Mouse (Mus musculus): ENCODE measurements at regions not wholly inside any gene's neighbourhood (a gene's known extent, or its start where the extent isn't known, plus 50 kb on each side); places are given as distances from the start of the nearest gene placed in this dataset.

DNA sequence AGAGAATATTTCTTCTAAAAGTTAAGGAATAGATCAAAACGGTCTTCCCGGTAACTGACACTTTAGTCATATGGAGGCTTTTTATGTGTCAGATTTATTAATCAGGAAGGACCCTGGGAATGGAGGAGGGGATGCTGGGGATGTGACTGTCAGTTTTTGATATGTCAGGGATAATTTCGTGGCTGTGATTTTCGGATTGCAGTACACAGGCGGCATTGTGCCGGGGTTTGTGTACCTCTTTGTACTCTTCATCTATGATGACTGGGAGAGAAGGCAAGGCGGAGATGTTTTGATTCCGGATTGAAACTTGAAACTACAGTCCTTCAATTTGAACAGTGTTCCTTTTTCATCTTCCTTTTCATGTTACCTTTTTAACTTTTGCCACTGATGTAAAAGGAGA lies 344.2 kb downstream of the Mdfic start:
- DNase-seq (ENCODE audit: low spot score) = no peak

DNA sequence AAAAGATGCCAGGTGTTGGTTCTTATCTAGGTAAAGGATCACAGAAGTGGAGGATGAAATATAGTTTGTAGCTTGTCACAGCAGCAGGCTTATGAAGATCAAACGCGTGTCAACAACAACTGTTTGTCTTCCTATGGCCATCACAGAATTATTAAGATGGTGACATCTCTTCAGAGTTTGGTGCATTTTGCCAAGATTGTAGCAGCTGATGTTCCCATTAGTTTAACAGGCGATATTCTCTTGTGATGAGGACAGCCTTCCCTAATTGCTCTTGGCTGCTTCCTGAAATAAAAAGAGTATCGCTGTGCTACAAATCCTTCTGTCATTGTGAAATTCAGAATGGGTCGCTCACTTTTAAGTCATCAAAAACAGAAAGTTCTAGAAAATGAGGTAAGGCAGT lies 344.7 kb downstream of the Mdfic start:
- DNase-seq (ENCODE audit: low spot score) = no peak

DNA sequence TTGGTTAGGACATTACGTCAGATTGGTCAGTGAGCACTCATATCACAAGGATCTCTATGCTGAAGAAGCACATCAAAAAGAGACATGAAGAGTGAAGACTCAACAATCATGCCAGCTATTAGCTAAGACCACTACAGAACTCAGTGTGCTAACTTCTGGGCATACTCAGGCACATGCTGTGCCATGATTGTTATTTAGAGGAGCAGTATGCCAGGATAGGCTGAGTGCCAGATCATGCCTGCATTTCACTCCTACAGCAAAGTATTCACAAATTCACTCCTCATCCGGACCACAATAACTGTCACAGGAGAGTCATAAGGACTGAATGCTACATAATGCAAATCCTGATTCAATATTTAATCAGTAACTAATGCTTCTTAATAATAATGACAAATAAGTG lies 355.8 kb downstream of the Mdfic start:
- no peak for DNase-seq (ENCODE audit: low spot score)

DNA sequence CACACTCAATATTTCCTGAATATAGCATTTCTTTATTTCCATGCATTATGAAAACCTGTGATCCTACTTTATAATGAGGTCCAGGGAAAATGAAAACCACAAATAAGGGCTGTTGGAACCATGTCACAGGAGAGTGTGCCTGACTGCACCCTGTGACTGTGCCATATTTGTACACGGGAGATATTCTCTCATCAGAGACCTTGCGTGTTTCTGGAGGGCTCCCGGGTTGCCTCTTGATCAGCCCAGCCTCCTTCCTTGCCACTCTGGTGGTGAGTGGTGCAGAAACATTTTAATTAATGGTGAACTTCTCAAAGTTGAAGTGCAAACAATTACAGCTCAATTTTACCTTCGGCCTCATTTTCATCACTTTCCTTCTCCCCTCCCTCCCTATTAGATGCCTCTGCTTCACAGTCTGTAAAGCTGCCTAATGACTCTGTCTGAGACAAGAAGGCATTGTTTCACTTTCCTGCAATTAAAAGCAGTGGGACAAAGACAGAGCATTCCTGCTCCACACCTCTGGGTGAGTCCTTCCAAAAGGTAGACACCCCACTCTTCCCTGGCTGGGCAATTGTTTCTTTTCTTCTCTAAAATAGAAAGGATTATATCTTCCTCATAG lies 356.8 kb downstream of the Mdfic start:
- DNase-seq (ENCODE audit: low spot score) = no peak

DNA sequence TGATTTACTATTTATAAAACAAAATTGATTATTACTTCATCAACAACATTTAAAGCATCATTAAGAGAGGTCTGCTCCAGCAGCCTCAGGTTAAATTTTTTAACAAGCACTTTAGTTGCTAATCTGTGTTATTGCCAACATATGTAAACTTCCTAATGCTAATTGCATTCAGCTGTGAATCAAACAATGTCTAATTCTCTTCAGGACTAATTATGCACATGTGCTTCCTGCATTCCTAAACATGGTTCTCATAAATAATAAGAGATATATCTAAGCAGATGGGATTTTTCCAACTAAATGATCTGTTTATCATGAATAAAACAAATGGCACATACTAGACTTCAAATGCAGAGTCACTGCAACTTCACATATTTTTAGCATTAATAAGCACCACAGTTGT lies 357.5 kb downstream of the Mdfic start:
- DNase-seq (ENCODE audit: low spot score) = no peak

DNA sequence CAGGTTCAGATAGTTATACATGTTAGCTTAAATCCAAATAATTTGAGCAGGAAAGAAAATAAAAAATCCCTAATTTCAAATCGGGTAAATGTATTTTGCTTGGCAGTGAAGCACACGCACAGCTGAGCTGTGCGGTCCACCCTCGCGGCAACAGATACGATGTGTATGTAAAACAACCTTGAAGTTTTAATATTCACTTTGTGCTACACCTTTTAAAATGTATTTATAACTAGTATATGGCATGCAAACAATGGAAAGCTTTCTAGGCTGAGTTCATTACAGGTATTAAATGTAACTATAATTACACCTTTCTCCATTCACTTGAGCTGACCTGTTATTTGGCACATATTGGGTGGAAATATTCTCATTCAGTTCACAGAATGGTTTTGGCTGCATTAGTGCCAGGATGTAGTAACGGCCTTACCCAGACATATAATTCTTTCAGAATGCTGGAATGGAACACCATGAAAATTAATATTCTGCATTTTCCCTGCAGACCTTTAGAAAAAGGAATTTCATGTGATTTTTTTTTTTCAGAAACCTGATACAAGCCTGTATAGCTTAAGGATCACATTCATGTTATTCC lies 366.6 kb downstream of the Mdfic start:
- no peak for DNase-seq (ENCODE audit: low spot score)

DNA sequence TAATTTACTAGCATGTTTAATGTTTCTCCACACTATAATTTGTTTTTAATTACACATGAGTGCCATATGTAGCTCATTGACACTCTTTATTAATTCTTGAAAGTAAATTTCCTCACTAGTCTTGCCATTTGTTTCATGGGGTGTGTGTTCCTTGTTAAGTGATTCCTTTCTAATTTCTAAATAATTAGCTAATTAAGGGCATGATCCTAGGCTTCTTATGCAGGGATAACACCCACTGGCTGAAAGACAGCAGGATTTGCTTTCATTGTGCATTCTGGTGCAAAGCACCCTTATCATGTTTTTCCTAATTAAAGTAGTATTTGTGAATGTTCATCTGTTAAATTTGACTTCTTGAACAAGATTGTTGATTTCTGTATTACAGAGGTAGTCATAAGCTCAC lies 378.3 kb downstream of the Mdfic start:
- no peak for DNase-seq (ENCODE audit: low spot score)

DNA sequence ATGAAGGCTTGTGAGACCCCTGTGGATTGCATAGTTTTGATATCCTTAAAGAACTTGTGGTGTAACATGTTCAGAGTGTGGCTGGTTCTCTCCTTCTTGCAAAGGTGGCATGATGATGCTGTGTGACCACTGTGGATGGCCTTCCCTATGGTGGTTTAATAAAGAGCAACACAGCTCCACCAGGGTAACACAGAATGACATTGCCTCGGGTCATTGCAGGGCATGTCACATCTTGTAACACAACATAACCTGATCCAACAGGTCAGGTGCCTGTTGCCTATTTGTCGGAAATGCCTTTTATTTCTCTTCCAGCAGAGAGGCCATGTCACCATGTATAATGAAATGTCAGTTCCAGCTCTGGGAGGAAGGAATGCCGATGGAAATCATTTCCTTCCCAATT lies 420.5 kb downstream of the Mdfic start:
- no peak for DNase-seq (ENCODE audit: low spot score)

DNA sequence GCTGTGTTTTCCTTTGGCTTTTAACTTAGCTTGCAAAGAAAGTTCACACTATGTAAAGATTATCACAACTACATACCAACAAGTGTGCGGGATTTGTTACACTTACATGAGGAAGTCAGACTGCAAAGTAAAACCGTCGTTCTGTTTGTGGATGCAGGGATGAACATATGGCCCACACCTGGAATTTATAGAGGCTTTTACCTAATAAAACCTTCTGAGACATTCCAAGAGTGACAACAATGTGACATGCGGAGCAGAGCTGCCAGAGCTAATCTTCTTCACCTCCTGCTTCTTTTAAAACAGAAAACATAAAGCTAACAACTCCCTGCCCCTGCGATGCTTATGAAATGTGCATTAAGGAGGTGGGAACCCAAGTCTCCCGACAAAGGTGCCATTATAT lies 424.1 kb downstream of the Mdfic start:
- DNase-seq (ENCODE audit: low spot score) = no peak

DNA sequence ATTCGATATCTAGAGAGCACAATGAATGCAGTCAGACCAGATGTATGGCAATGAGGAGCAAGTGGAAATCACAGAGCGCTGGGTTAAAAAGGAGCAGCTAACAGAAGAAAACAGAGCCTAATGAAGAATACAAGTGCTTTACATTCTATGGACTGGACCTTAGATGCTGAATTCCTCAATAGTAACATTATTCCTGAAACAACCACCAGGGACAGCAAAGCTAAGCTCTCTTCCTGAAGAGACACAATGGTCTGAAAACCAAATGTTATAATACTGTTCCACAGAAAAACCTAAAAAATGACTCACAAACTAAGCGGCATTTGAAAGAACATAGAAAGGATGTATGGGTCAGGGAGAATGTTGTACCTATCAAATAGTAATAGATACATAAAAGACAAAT lies 430.1 kb downstream of the Mdfic start:
- no peak for DNase-seq (ENCODE audit: low spot score)

DNA sequence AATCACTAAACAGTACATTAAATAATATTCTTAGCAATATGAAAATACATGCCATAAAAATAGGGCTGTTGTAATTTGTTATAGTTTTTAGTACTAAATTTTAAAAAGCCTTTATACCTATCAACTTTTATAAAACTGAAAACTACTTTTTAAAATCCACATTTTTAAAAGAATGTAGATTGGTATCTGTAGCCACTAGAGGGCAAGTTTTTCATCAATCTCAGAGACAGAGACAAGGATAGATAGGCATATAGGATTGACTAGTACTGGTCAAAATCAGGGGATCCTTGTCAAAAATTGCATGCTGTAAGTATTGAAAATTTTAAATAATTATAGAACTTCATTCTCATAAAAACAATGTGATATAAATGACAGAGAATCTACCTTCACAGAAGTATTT lies 431.0 kb downstream of the Mdfic start:
- no peak for DNase-seq (ENCODE audit: low spot score)

DNA sequence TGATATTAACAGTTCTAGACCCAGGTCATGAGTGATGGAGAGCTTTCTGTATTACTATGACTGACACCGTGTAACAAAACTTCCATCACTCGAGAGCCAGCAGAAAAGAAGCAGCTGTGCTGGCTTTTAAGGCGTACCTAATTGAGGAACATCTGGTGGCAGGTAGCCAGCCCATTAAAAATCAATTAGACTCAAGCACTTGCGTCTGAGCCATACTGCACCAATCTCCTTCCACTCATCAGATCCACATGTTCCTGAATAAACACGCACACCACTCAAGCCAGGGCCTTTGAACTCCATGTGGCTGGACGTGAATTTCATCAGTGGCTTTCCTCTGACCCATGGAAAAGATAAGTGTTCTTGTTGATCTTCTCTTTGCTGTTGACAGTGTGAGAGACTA lies 432.2 kb downstream of the Mdfic start:
- no peak for DNase-seq (ENCODE audit: low spot score)

DNA sequence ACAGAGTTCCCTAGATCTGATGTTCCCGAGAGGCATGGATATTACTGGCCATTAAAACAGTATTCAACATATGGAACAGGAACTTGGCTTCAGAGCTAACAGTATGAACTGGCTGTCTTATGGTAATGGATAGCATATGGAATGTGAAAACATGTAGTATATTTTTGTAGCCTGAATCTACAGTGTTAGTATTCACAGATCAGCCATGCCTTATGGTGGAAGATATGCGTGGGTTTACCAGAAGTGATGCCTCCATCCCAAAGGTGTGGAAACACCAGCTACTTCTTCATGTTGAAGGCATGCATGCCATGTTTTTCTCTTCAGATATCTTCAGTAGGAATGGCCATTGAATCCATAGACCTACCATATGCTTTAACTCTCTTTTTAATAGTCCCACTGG lies 444.6 kb downstream of the Mdfic start:
- DNase-seq (ENCODE audit: low spot score) = no peak

DNA sequence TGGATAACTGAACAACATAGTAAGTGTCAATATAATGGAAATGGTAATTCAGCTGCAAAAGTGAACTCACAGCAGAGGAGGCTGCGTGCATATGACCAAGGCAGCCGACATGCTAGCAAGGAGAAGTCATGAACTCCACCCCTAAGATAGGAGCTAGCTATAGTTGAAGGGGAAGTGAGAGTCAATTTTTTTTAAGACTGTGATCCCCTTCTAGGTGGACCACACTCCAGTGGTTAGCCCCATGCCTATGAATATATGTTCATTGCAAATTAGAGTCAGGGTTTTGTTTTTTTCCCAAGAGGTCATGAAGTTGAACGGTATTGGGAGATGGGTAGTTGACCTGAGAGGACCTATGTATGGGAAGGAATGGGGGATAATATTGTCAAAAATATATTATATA lies 451.4 kb downstream of the Mdfic start:
- no peak for DNase-seq (ENCODE audit: low spot score)

DNA sequence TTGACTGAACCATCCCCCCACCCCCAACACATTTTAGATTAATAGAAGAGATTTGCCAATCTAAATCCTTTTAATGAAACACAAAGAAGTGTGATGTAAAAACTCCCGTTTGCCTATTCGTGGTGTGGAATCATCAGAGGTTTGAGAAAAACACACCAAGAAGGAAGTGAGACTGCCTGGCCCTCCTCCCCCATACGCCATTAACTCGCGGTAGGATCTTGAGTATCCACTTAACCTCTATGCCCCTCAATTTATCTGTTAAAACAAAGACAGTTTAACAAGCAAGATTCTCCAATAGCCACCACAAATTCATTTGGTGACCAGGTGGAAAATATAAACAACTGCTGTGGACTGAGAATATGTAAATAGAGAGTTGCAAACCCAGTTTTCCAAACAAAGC lies 456.9 kb downstream of the Mdfic start:
- DNase-seq (ENCODE audit: low spot score) = no peak

DNA sequence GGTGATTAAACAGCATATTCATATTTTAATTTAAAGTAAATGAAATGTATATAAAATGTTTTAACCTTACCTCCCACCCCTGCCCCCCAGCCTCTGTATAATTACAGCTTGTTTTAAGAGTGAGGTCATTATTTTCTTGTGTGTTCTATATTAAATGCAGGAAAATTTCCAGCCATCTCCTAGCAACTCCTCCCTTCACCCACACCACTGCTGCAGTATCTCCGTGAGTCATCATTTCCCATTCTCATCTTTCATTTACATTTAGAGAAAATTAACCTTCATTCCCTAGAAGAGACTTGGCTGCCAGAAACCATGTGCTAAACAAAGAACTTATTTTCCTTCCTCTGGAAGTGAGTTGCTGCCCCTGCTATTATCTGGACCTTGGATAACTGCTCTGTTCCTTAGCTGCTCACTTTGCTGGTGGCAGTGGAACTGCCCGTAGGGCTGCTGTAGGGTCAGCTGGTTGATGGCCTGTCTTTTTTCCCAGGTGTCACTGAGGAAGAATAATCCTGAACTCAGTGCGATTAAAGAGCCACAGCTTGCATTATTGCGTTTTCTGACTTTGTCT lies 467.6 kb downstream of the Mdfic start:
- DNase-seq (ENCODE audit: low spot score) = no peak

DNA sequence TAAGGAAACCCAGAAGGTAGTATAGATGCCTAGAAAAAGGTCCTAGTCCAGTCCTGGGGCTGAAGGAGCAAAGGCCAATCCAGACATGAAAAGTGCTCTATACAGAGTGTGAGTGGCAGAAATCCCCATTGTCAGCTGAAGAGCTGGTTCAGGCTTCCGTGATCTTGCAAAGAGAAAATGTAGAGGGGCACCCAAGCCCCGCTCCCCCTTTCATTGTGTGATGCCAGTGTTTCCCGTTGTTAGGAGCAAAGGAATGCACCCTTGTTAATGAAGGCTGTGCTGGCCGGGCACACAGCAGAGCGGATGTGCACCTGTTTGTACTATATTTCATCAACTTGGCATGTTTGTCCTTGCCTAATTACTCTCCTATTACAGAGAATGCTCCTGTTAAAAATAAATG lies 492.5 kb downstream of the Mdfic start:
- no peak for DNase-seq (ENCODE audit: low spot score)

DNA sequence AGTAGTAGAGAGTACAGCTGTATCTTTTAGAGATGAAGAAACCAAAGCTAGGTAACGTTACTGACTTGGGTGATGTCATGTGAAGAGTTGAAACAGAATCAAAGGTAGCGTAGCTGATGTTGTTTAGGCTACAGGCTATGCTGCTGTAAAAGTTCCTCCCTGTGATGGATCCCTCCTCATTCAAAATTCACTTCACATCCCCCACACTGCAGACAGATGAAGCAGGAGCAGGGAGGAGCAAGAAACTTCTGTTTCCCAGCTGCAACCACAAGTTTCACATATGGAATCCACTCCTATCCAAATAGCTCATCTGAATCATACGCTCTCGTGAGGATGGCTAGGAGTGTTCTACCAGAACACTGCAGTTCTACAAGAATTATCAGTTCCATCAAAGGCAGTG lies 493.2 kb downstream of the Mdfic start:
- no peak for DNase-seq (ENCODE audit: low spot score)

DNA sequence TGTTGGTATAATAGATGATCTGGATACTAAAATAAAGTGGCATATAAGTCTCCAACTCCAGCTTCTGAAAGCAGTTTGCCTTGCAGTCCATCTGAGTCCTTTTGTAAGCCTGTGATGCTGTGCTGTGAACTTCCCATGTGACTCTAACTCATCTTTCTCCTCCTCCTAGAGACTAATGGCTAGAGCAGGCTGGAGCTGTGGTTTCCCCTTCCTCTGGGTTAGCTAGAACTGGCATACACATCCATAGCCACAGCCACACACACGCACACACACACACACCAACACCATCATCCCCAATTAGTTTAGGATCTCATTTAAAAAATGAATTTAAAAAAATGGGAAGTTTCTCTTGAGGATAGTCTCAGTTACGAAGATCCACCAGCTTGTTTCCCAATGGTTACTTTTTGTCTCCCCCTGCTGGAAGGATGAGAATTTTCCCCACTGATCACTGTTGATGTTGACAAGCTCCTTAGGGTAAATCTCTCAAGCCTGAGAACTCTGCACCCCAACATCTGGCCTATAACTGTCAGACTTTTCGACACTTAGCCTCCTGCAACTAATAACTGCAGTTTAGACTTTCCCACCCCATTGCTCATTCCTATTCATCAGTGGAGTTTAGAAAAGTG lies 500.7 kb downstream of the Mdfic start:
- DNase-seq (ENCODE audit: low spot score) = peak; percentile 3

Data from c-Kit-positive CD71-positive TER-119-positive erythroid progenitor cells, embryonic 14.5 days (primary cell).